Mouse (Mus musculus): ENCODE measurements around the gene Sytl1. TPM values are rescaled to one million over a fixed set of nuclear protein-coding genes. Genes with fewer than 3 reads are reported as not detected.

Sytl1 gene
- total RNA-seq, 1 experiment from 2014 or later = 4.4 TPM

DNA sequence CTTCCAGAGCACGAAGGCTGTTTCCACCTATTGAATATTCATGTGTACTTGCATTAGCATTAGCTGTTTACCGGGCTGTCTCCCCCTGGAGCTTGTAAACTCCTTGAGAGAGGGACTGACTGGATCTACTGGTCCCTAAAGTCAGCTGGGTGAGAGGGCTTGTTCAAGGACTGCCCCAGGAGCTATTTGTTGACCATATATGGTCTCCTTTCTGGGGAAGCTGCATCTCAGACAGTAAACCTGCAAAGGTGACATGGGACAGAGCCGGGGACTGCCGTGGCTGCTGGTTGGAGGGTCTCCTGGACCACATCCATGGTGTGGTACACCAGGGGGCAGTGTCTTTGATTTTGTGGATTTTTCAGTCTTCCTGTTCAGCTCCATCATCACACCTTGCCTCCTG, 19.7 kb upstream of the Sytl1 start:
- ATAC-seq (replicated peaks; ENCODE audit: insufficient number of reproducible peaks, low FRiP score, low TSS enrichment, poor library complexity, severe bottlenecking) = no peak

GRCm38 (mm10) chr4:133281951-133282481, 19.1 kb upstream of the Sytl1 start:
- ATAC-seq (replicated peaks; ENCODE audit: insufficient number of reproducible peaks, low FRiP score, low TSS enrichment, poor library complexity, severe bottlenecking) = no peak

DNA sequence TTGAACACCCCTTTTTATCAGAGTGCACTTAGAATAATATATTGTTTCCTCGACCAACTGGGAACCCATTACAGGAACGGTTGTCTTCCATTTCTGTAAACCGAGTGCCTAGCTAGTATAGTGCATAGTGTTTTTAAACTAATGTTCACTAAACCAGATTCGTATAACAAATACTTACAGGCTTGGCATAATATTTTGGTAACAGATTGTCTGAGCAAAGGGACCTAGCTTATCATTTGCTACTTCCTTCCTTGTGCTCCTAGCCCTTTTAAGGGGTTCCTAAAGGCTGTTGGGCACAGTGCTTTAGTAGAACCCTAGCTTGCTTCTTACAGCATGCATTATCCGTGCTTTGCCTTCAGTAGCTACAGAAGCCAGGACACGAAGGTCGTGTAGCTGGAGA, 18.6 kb upstream of the Sytl1 start:
- ATAC-seq (replicated peaks; ENCODE audit: insufficient number of reproducible peaks, low FRiP score, low TSS enrichment, poor library complexity, severe bottlenecking) = no peak

DNA sequence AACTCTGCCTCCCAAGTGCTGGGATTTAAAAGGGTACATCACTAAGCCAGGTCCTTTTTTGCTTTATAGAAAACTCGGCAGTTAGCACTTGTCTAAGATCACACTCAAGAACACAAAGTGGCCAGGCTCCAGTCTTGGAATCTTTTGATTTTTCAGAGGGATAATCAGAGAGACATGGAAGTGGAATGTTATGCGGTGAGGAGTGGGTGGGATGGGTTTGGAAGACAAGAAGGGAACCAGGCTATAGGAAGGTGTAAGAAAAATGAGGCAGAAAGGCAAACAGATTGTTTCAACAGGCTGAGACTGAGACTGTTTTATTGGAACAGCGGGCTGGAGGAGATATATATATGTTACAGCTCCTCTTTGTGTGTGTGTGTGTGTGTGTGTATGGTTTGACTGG, 15.6 kb upstream of the Sytl1 start:
- no peak for ATAC-seq (replicated peaks; ENCODE audit: insufficient number of reproducible peaks, low FRiP score, low TSS enrichment, poor library complexity, severe bottlenecking)

DNA sequence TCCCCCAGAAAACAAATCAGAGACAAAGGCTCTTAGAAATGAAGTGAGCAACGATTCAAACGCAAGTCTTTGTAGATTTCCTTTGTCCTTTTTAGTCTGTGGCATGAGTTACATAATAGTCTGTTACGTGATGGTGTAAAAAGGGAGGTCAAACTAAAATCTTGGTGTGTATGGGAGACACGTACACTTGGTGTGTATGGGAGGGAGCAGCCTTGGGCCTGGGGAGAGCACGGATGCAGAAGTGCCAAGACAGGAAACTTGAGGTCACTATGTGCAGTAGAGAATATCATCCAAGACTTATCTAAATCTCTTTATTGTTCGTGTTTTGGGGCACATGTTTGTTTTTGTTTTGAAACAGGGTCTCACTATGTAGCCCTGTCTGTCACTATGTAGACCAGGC, 15.2 kb upstream of the Sytl1 start:
- no peak for ATAC-seq (replicated peaks; ENCODE audit: insufficient number of reproducible peaks, low FRiP score, low TSS enrichment, poor library complexity, severe bottlenecking)

DNA sequence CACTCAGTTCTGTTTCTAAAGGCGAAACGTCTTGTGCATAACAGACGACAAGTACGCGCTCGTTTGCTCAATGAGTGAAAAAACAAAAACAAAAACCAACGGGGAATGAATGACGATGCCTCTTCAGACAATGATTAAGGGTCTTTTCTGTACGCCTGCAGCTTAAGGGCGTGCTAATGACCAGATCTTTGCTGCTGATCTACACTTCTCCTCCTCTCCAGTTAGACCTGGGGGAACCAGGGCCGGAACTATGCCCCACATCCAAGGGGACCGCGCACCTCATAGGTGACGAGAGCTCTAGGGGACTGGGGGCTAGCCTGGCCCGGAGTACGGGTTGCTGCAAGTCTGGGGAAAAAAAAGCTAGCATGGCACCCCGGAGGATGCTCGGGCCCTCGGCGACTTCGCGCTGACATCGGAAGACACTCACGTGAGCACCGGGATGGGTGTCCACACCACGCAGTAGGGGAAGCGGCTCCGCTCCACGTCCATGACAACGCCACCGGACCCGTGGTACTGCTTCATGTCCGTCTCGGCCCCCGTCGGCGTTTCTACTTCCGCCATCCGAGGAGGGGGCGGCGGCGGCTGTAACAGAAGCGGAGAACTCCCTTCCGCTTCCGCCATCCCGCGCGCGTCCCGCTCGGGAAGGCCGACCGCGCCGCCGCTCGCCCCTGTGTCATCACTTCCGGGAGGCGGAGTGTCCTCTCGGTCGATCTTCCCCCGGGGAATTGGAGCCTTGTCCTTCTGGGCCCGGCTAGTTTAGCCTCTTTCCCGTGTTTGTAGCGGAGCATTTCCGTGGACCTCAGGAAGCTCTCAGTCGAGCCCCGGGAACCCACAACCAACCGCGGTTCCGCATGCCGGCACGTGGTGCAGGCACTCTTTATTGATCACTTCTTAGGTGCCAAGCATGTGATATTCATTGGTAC, 14.5 kb upstream of the Sytl1 start, which contains the start of gene Tmem222:
Tmem222 (minus strand) TSS at position 689 of the 923 bp plus-strand sequence.
- peak; percentile 95 for ATAC-seq (replicated peaks; ENCODE audit: insufficient number of reproducible peaks, low FRiP score, low TSS enrichment, poor library complexity, severe bottlenecking)

DNA sequence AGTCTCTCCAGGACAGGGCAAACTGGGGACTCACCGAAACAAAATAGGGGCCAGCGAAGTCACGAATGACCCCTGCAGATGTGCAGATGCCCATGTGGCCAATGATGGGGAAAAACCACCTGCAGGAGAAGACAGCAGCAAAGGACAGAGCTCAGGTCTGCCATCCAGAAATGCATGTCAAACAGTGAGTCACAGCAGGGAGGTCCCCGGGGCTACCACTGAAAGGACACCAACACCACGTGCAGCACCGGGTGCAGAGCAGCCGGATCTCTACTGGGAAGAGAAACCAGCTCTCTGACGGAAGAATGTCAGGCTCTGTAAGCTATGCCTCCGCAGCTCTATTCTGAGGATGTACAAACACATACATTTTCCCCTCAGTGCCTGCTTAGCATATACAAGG, 8.0 kb upstream of the Sytl1 start:
- ATAC-seq (replicated peaks; ENCODE audit: insufficient number of reproducible peaks, low FRiP score, low TSS enrichment, poor library complexity, severe bottlenecking) = no peak

DNA sequence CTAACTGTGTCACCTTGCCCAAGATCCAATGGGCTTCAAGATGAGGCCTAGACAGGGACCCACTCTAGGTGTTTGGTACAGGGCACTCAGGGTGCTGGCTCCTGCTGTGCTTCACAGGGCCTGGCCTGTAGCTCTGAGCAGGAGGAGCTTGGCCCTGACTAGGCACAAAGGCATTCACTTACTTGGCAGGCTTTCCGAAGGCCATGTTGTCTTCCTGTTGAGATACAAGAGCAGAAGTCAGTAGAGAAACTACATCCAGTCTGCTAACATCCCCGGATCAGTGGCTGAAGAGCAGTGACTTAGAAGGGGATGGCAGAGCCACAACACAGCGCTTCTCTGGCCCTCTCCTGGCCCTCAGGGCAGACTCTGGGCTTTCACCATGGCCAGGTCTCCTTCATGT, 6.7 kb upstream of the Sytl1 start:
- ATAC-seq (replicated peaks; ENCODE audit: insufficient number of reproducible peaks, low FRiP score, low TSS enrichment, poor library complexity, severe bottlenecking) = no peak

DNA sequence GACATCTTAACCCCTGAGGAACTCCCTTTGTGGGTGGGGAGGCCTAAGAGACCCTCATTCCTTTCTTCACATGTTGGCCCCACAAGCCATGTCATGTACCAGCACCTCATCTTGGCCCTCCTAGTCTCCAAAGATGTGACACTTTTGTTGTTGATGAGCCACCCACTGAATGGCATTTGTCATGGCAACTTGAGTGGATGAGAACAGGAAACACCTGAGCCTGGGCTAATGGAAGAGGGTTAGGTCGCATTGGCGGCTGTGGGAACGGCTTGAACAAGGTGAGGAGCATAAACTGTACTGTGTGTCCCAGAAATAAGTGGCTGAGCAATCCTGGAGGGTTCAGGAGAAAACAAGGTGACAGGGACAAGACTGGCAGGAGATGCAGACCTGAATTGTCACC, 6.0 kb upstream of the Sytl1 start:
- no peak for ATAC-seq (replicated peaks; ENCODE audit: insufficient number of reproducible peaks, low FRiP score, low TSS enrichment, poor library complexity, severe bottlenecking)

- ATAC-seq (replicated peaks; ENCODE audit: insufficient number of reproducible peaks, low FRiP score, low TSS enrichment, poor library complexity, severe bottlenecking) = no peak
Observed at GRCm38 (mm10) chr4:133266248-133266880, 3.5 kb upstream of the Sytl1 start.

DNA sequence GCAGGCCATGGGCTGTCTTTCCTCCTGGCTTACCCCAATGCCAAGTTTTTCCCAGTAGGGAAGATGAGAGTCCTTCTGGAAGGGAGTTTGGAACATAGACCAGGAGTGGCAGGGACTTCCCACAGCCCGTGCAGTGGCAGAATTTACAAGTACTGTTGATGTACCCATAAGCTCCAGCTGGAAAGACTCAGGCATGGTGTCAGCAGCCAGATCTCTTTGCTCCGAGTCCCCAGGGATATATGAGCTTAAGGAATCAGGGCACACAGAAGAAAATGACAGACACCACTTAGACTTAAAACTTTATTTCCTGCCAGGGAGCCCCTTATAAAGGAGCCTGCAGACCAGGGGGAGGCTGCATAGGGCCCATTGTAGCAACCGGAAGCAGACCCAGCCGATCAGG, 2.8 kb upstream of the Sytl1 start:
- no peak for ATAC-seq (replicated peaks; ENCODE audit: insufficient number of reproducible peaks, low FRiP score, low TSS enrichment, poor library complexity, severe bottlenecking)

DNA sequence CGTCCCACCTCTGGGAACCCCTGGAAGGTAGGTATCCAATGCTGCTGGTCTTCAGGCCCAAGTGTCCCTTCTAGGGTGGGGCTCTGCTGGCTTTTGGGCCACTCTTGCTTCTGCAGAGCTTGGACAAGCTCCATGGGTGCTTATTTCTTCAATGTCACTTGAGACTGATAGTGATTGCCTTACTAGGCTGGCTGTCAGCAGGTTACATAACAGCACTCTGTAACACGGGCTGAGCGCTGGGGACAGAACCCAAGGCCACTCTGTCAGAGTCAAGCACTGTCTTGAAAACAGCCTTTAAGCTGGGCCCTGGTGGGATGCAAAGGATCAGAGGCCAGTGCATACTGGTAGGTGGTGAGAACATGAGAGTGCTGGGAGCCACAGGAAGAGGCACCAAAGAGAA, 2.4 kb upstream of the Sytl1 start:
- ATAC-seq (replicated peaks; ENCODE audit: insufficient number of reproducible peaks, low FRiP score, low TSS enrichment, poor library complexity, severe bottlenecking) = no peak

DNA sequence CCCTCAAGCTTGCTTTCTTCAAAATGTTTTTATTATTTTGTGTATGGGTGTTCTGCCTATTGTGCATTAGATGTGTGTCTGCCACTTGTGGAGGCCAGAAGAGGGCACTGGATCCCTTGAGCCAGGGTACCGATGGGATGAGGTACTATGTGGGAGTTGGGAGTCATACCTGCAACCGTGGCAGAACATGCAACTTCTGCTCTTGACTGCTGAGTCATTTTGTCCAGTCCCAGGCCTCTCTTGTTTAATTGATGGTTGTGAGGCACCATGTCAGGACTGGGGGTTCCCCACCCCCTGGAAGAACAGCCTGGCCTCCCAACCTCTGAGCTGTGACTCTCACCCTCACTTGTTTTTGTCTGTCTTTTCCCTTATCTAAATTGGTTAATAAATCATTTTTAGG, 1.6 kb upstream of the Sytl1 start:
- ATAC-seq (replicated peaks; ENCODE audit: insufficient number of reproducible peaks, low FRiP score, low TSS enrichment, poor library complexity, severe bottlenecking) = no peak

- no peak for ATAC-seq (replicated peaks; ENCODE audit: insufficient number of reproducible peaks, low FRiP score, low TSS enrichment, poor library complexity, severe bottlenecking)
Observed at GRCm38 (mm10) chr4:133263756-133264155, 843 bp upstream of the Sytl1 start.

DNA sequence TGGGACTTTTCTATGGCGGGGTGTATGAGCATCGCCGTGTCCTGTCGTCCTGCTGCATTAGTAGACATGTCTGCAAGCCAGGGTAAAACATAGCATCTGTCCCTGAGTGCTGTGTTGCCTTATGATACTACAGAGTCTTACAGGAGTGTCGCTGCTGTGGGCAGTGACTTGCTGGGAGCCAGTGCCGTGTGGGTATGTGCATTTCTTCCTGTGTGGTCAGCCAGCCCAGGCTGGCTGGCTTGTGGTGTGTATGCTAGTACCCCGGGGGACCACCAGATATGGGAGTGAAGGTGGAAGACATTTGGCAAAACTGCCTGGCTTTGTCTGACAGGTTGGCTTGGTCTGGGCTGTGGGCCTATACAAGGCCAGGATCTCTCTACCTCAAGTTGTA, 543 bp downstream of the Sytl1 start:
- ATAC-seq (replicated peaks; ENCODE audit: insufficient number of reproducible peaks, low FRiP score, low TSS enrichment, poor library complexity, severe bottlenecking) = no peak

DNA sequence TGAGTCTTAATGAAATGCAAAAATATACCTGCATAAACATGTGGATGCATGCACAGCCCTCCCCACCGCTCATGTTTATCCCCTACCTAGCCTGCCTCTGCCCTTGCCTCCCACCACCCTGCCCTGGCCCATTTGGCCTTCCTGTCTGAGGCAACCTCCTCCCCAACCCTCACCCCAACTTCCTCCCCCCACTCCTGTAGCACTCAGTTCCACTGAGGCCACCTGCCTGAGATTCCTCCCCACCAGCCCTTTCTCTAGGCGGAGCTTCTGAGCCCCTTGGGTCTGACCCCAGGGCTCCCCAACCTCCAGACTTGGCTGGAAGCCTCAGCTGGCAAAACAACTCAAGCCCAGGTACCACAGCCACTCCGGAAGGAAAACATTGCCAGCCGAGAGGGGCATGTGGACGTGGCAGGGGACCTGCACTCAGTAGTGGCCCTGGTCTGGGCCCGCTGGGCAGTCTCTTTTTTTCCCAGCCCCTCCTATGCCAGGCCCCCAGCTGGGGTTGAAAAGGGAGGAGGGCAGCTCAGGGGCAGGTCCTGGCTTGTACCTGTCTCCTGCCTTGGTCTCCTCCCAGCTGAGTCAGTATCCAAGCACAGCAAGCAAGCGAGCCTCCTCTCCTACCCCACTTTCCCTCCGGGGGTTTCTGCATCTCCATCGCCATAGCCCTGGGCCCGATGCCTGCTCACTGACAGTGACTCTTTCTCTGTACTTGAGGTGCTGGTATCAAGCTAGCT, 1.1 kb downstream of the Sytl1 start:
- no peak for ATAC-seq (replicated peaks; ENCODE audit: insufficient number of reproducible peaks, low FRiP score, low TSS enrichment, poor library complexity, severe bottlenecking)

- ATAC-seq (replicated peaks; ENCODE audit: insufficient number of reproducible peaks, low FRiP score, low TSS enrichment, poor library complexity, severe bottlenecking) = no peak
Observed at GRCm38 (mm10) chr4:133257798-133258408, 5.0 kb downstream of the Sytl1 start.

DNA sequence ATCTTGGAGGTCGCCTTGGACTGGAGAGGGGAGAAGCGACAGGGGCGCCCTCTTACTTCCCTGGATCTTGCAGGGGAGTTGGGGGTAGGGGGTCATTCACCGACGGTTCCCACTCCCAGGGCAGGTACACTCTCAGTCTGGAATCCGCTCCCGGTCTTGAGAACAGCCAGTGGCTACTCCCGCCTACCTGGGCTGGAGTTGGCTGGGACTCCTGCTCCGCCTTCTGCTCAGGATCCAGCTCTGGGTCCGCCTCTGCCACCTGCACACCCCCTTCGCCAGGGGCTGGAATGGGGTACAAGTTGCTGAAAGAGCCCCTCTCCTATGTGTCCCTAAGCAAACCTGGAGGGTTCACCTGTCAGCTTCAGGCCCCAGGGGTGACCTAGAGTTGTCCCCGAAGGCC, 5.7 kb downstream of the Sytl1 start:
- ATAC-seq (replicated peaks; ENCODE audit: insufficient number of reproducible peaks, low FRiP score, low TSS enrichment, poor library complexity, severe bottlenecking) = no peak

- no peak for ATAC-seq (replicated peaks; ENCODE audit: insufficient number of reproducible peaks, low FRiP score, low TSS enrichment, poor library complexity, severe bottlenecking)
Observed at GRCm38 (mm10) chr4:133256820-133257219, 6.1 kb downstream of the Sytl1 start.

All from monocyte, adult 5-6 weeks (primary cell).